Mouse (Mus musculus) limb, embryonic 11.5 days (tissue): ENCODE measurements around the gene Cyp4a14. TPM values are rescaled to one million over a fixed set of nuclear protein-coding genes. Genes with fewer than 3 reads are reported as not detected.
"Not testable (repeated sequence)": the region's sequence is repeated elsewhere in the genome, so short reads cannot be mapped to it uniquely, and the experiment has no call there.

Experiments
- ATAC-seq: fragments of 200-750 bp; cut with Nextera tagmentation; 2 replicates; pipeline ENCODE4 v1.8.0; 2017; ENCODE audit warnings: low read depth; ENCODE audit not compliant: insufficient number of reproducible peaks, low FRiP score, low TSS enrichment
- DNase-seq: peaks from one replicate; pipeline ENCODE4 v3.0.0-alpha.2; 2015; ENCODE audit warnings: low spot score
- H3K27ac ChIP-seq: fragments of 300-500 bp; sonication (generic); replicated peaks from 2 replicates; pipeline ENCODE4 v1.5.1; 2014; ENCODE audit warnings: low read depth, mild to moderate bottlenecking, low read length
- H3K27me3 ChIP-seq: fragments of 300-500 bp; sonication (generic); 2 replicates; pipeline ENCODE4 v1.6.1; 2014; ENCODE audit warnings: mild to moderate bottlenecking, low read length, mixed read lengths; ENCODE audit not compliant: control insufficient read depth, insufficient read depth
- H3K36me3 ChIP-seq: fragments of 300-500 bp; sonication (generic); 2 replicates; pipeline ENCODE4 v1.6.1; 2014; ENCODE audit warnings: mild to moderate bottlenecking, low read length, moderate library complexity, mixed read lengths; ENCODE audit not compliant: control insufficient read depth, insufficient read depth
- H3K4me1 ChIP-seq: fragments of 300-500 bp; sonication (generic); 2 replicates; pipeline ENCODE4 v1.6.1; 2014; ENCODE audit warnings: low read length, mixed read lengths; ENCODE audit not compliant: control insufficient read depth, insufficient read depth
- H3K4me2 ChIP-seq: fragments of 300-500 bp; sonication (generic); 2 replicates; pipeline ENCODE4 v1.6.1; 2014; ENCODE audit warnings: low read depth, mild to moderate bottlenecking, moderate library complexity; ENCODE audit not compliant: severe bottlenecking
- H3K4me3 ChIP-seq: fragments of 300-500 bp; sonication (generic); 2 replicates; pipeline ENCODE4 v1.5.1; 2014; ENCODE audit warnings: low read depth, low read length
- H3K9ac ChIP-seq: fragments of 300-500 bp; sonication (generic); 2 replicates; pipeline ENCODE4 v1.6.1; 2014; ENCODE audit warnings: mild to moderate bottlenecking, low read length
- H3K9me3 ChIP-seq: fragments of 300-500 bp; sonication (generic); 2 replicates; pipeline ENCODE4 v1.6.1; 2016; ENCODE audit warnings: low read length; ENCODE audit not compliant: control insufficient read depth
- WGBS: fragments of 180-500 bp; shearing (Covaris S2); extraction: QIAGEN DNeasy Blood & Tissue Kit; methylation state at CpG from one replicate; pipeline ENCODE4 v1.1.7; 2014; 5-methylcytosine and 5-hydroxymethylcytosine counted together
- polyA plus RNA-seq: library from polyadenylated mRNA; unstranded; fragments of >200 nt; fragmentation: Nextera tagmentation; extraction: Ambion mirVana; gene quantifications from 2 replicates; pipeline ENCODE4 v1.2.1, GENCODE M21; 2014

Gene Cyp4a14
- polyA plus RNA-seq, result not detected in 2 replicates

GRCm38 (mm10) chr4:115496001-115496400 is at the start of gene Cyp4a14:
Gene Cyp4a14, minus strand, starts transcription at chr4:115496142.
- no peak within 1 kb of the TSS for H3K27ac ChIP-seq
- WGBS, result 100% methylated on average over 1 of the region's 1 CpGs
- no peak for ATAC-seq
- H3K27me3 ChIP-seq, result no peaks in the 10 kb centered on the region
- H3K9ac ChIP-seq, result no peak within 1 kb of the TSS
- no peaks in the 10 kb centered on the region for H3K9me3 ChIP-seq
- no peak within 1 kb of the TSS for H3K4me3 ChIP-seq
- H3K36me3 ChIP-seq, result no peaks in the 10 kb centered on the region
- no peak for DNase-seq
- H3K4me1 ChIP-seq, result no peaks in the 10 kb centered on the region
- H3K4me2 ChIP-seq, result no peak within 1 kb of the TSS

GRCm38 (mm10) chr4:115545101-115545500 is 49.2 kb upstream of the Cyp4a14 start:
- H3K36me3 ChIP-seq, result no peaks in the 10 kb centered on the region
- no peaks in the 10 kb centered on the region for H3K27me3 ChIP-seq
- no peak overlapping the region for H3K4me3 ChIP-seq
- H3K9me3 ChIP-seq, result no peaks in the 10 kb centered on the region
- 56% methylated on average over 1 of the region's 1 CpGs for WGBS
- no peak for ATAC-seq
- no peak overlapping the region for H3K9ac ChIP-seq
- H3K4me1 ChIP-seq, result no peaks in the 10 kb centered on the region
- no peak overlapping the region for H3K4me2 ChIP-seq
- no peak for DNase-seq
- H3K27ac ChIP-seq, result no peak overlapping the region

GRCm38 (mm10) chr4:115521766-115522165 is 25.8 kb upstream of the Cyp4a14 start:
- Histone ChIP-seq H3K36me3 (no peaks in the 10 kb centered on the region), H3K4me2 (no peak overlapping the region), H3K27me3 (no peaks in the 10 kb centered on the region), H3K4me3 (no peak overlapping the region), H3K27ac (no peak overlapping the region), H3K4me1 (no peaks in the 10 kb centered on the region), H3K9me3 (no peaks in the 10 kb centered on the region), H3K9ac (no peak overlapping the region)
- no peak for DNase-seq
- ATAC-seq, result no peak
- WGBS, result 98% methylated on average over 2 of the region's 2 CpGs

GRCm38 (mm10) chr4:115519444-115519843 is 23.5 kb upstream of the Cyp4a14 start:
- Histone ChIP-seq H3K27me3 (no peaks in the 10 kb centered on the region), H3K9me3 (no peaks in the 10 kb centered on the region), H3K4me1 (no peaks in the 10 kb centered on the region), H3K4me2 (no peak overlapping the region), H3K9ac (no peak overlapping the region), H3K27ac (no peak overlapping the region), H3K4me3 (no peak overlapping the region), H3K36me3 (no peaks in the 10 kb centered on the region)
- ATAC-seq (no peak), DNase-seq (no peak)
- 78% methylated on average over 4 of the region's 4 CpGs for WGBS

- DNase-seq, result not testable (repeated sequence)
- 87% methylated on average over 5 of the region's 5 CpGs for WGBS
Measured at GRCm38 (mm10) chr4:115518000-115518399, 22.1 kb upstream of the Cyp4a14 start, which contains the start of gene Cyp4a10. Gene Cyp4a10, plus strand, starts transcription at chr4:115518264.

GRCm38 (mm10) chr4:115513964-115514363 is 18.0 kb upstream of the Cyp4a14 start:
- not testable (repeated sequence) for ATAC-seq, H3K9ac ChIP-seq, H3K4me2 ChIP-seq, H3K27me3 ChIP-seq, H3K9me3 ChIP-seq, H3K36me3 ChIP-seq, DNase-seq, H3K27ac ChIP-seq, H3K4me1 ChIP-seq, H3K4me3 ChIP-seq

More at GRCm38 (mm10) chr4:115518000-115518399, 22.1 kb upstream of the Cyp4a14 start, which contains the start of gene Cyp4a10:
- ATAC-seq, H3K4me3 ChIP-seq, H3K27ac ChIP-seq, H3K4me2 ChIP-seq, H3K4me1 ChIP-seq, H3K27me3 ChIP-seq, H3K9ac ChIP-seq, H3K36me3 ChIP-seq, H3K9me3 ChIP-seq: not testable (repeated sequence)

GRCm38 (mm10) chr4:115497466-115497865 is 1.5 kb upstream of the Cyp4a14 start:
- no peak overlapping the region for H3K9ac ChIP-seq
- no peak overlapping the region for H3K27ac ChIP-seq
- no peaks in the 10 kb centered on the region for H3K4me1 ChIP-seq
- no peak for ATAC-seq
- no peak overlapping the region for H3K4me2 ChIP-seq
- DNase-seq, result no peak
- H3K36me3 ChIP-seq, result no peaks in the 10 kb centered on the region
- no peak overlapping the region for H3K4me3 ChIP-seq
- H3K27me3 ChIP-seq, result no peaks in the 10 kb centered on the region
- no peaks in the 10 kb centered on the region for H3K9me3 ChIP-seq
- WGBS, result 92% methylated on average over 3 of the region's 3 CpGs

- 78% methylated on average over 6 of the region's 6 CpGs for WGBS
- Histone ChIP-seq H3K27ac (no peak overlapping the region), H3K27me3 (no peaks in the 10 kb centered on the region), H3K36me3 (no peaks in the 10 kb centered on the region), H3K9ac (no peak overlapping the region), H3K9me3 (no peaks in the 10 kb centered on the region), H3K4me1 (no peaks in the 10 kb centered on the region), H3K4me2 (no peak overlapping the region), H3K4me3 (no peak overlapping the region)
- ATAC-seq (no peak), DNase-seq (no peak)
Measured at GRCm38 (mm10) chr4:115481006-115481652, 14.8 kb downstream of the Cyp4a14 start.

GRCm38 (mm10) chr4:115476051-115476450 is 19.9 kb downstream of the Cyp4a14 start:
- not testable (repeated sequence) for H3K4me1 ChIP-seq, DNase-seq, H3K9me3 ChIP-seq, H3K4me3 ChIP-seq, H3K27ac ChIP-seq, H3K9ac ChIP-seq, H3K27me3 ChIP-seq, H3K4me2 ChIP-seq, H3K36me3 ChIP-seq, ATAC-seq
